Mouse (Mus musculus): Measurements from ENCODE around the gene Trim5. TPM values are rescaled to one million over a fixed set of nuclear protein-coding genes. Genes with fewer than 3 reads are reported as not detected.

The Trim5 gene
- polyA plus RNA-seq (2017; shearing (Covaris generic)): 39.1 TPM

GRCm38 (mm10) chr7:104287576-104288443, at the start of gene Trim5:
TSS of gene Trim5 (minus strand) at chr7:104288094.

DNA sequence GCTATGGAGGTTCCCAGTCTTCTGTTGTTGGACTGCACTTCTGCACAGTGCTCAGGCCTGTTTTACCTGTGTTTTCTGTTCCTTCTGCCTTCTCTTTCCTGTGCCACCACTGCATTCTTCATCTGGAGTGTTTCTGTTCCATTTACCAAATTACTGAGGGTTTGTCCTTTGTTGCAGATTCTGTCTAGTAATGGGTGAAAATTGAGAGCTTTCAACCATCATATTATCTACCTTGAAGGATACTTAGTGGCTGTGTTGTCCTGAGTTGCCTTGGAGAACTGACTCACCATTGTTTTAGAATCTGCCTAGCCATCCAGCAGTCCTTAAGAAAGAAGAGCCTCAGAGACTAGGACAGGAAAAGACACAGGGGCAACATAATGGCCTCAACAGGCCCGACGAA, 41.3 kb upstream of the Trim5 start, which contains the start of gene Trim34b:
Trim34b (plus strand) TSS at position 301 of the 400 bp plus-strand sequence.

DNA sequence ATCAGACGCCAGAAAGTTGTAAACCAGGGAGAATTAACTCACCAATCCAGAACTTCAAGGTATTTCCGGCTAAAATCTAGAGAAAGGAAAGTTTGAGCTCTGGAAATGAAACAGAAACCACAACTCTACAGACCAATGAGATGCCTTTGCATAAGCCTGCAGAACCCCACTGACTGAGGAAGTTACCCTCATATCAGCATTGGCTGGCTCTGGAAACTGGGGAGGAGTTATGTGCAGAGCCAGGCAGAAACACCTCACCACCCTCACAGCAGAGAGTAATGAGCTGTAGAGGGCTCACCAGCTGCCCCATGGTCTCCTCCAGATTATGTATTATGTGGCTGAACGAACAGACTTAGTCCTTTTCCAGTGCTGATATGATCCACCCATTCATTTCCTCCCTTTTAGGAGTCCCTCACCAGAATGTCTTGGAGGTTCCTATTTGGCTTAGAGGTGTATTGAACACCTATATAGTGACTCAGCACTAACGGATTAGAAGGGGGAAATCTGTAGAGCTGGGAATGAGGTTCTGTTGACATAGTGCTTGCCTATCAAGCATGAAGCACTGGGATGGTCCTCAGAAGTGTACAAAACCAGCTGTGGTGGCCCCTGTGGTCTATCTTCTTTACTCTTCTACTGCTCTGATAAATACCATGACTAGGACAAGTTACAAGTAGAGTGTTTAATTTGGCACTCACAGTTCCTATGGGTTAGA, 27.6 kb upstream of the Trim5 start, which contains the start of gene Trim12a:
Trim12a (minus strand) TSS at position 98 of the 712 bp plus-strand sequence.

GRCm38 (mm10) chr7:104244287-104245181, 43.4 kb downstream of the Trim5 start, which contains the start of gene Trim34a:
TSS of gene Trim34a (plus strand) at chr7:104244457.

DNA sequence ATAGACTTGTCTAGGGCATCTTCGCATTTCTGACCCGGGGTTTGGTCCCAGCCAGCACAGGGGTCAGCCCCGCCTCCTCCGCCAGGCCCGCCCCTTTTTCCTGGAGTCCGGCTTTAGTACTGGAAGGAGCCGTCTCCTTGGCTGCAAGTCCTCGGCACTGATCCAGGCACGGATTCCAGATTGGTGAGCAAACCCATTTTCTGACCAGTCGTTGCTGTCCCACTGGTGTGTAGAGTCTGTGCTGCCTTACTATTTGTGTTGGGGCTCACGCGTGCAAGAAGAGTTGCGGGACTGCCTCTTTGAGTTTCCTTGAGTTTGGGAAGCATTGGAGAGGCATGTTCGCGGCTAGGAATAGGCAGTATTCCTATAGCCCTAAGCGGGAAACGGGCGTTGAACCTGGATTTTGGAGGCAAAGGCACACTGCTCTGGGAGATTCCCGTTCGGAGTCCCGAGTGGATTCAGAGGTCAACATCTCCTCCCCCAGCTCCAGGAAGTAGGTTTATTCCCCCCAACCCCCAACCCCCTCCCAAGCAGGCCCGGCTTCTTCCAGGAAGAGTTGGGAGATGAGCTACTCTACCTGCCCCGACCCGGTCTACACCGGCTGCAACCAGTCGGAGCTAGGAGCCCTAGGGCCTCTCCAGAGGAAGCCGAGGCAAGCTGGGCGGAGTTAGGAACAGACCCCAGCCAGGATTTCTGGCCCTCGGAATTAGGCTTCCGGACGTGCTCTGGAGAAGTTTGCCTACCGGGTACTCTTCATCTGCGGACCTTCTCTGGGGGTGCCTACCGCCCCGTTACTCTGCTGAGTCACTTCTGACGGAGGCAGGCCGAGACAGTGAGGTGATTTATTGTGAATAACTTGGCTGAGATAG, 69.0 kb downstream of the Trim5 start, which contains the start of gene Trim6:
Trim6 (plus strand) TSS at position 93 of the 869 bp plus-strand sequence.

Other genes starting within 250 kb of the Trim5 start
- not detected for gene Olfr642, start 235.4 kb downstream of the Trim5 start, polyA plus RNA-seq (2017; shearing (Covaris generic))
- gene 4930516K23Rik, start 226.6 kb downstream of the Trim5 start, polyA plus RNA-seq (2017; shearing (Covaris generic)): 0.12 TPM
- not detected for gene Olfr644, start 216.2 kb downstream of the Trim5 start, polyA plus RNA-seq (2017; shearing (Covaris generic))
- not detected for gene Olfr645, start 202.6 kb downstream of the Trim5 start, polyA plus RNA-seq (2017; shearing (Covaris generic))
- gene Olfr646, start 183.2 kb downstream of the Trim5 start, polyA plus RNA-seq (2017; shearing (Covaris generic)): not detected
- gene Ubqln5, start 158.3 kb downstream of the Trim5 start, polyA plus RNA-seq (2017; shearing (Covaris generic)): not detected
- not detected for gene Olfr643, start 150.7 kb downstream of the Trim5 start, polyA plus RNA-seq (2017; shearing (Covaris generic))
- gene Ubqln3, start 144.8 kb downstream of the Trim5 start, polyA plus RNA-seq (2017; shearing (Covaris generic)): not detected
- not detected for gene Ubqlnl, start 137.5 kb downstream of the Trim5 start, polyA plus RNA-seq (2017; shearing (Covaris generic))
- not detected for gene Olfm5, start 123.3 kb downstream of the Trim5 start, polyA plus RNA-seq (2017; shearing (Covaris generic))
- gene Olfr648, start 104.7 kb downstream of the Trim5 start, polyA plus RNA-seq (2017; shearing (Covaris generic)): 0.17 TPM
- not detected for gene Olfr649, start 92.1 kb downstream of the Trim5 start, polyA plus RNA-seq (2017; shearing (Covaris generic))
- 1.5 TPM for gene Trim6, start 69.3 kb downstream of the Trim5 start, polyA plus RNA-seq (2017; shearing (Covaris generic))
- 56.3 TPM for gene Trim34a, start 43.6 kb downstream of the Trim5 start, polyA plus RNA-seq (2017; shearing (Covaris generic))
- 146 TPM for gene Trim12a, start 27.4 kb upstream of the Trim5 start, polyA plus RNA-seq (2017; shearing (Covaris generic))
- gene Trim34b, start 41.4 kb upstream of the Trim5 start, polyA plus RNA-seq (2017; shearing (Covaris generic)): 0.78 TPM
- 25.4 TPM for gene Trim12c, start 65.3 kb upstream of the Trim5 start, polyA plus RNA-seq (2017; shearing (Covaris generic))
- gene Trim30b, start 81.8 kb upstream of the Trim5 start, polyA plus RNA-seq (2017; shearing (Covaris generic)): 1.3 TPM
- 1.1 TPM for gene Trim30c, start 112.7 kb upstream of the Trim5 start, polyA plus RNA-seq (2017; shearing (Covaris generic))
- 67.1 TPM for gene Trim30a, start 177.1 kb upstream of the Trim5 start, polyA plus RNA-seq (2017; shearing (Covaris generic))
- gene Trim30d, start 219.8 kb upstream of the Trim5 start, polyA plus RNA-seq (2017; shearing (Covaris generic)): 28.0 TPM